Mouse (Mus musculus) lung, postnatal 0 days (tissue): ENCODE data around the gene Crocc2.

Experiments used
- CTCF ChIP-seq: IDR thresholded peaks from 2 replicates; pipeline ENCODE4 v1.5.1; 2016; ENCODE audit warnings: antibody characterized with exemption, mild to moderate bottlenecking
- EP300 ChIP-seq: IDR thresholded peaks from 2 replicates; pipeline ENCODE4 v1.6.1; 2016; ENCODE audit warnings: antibody characterized with exemption, mild to moderate bottlenecking, control low read depth

DNA sequence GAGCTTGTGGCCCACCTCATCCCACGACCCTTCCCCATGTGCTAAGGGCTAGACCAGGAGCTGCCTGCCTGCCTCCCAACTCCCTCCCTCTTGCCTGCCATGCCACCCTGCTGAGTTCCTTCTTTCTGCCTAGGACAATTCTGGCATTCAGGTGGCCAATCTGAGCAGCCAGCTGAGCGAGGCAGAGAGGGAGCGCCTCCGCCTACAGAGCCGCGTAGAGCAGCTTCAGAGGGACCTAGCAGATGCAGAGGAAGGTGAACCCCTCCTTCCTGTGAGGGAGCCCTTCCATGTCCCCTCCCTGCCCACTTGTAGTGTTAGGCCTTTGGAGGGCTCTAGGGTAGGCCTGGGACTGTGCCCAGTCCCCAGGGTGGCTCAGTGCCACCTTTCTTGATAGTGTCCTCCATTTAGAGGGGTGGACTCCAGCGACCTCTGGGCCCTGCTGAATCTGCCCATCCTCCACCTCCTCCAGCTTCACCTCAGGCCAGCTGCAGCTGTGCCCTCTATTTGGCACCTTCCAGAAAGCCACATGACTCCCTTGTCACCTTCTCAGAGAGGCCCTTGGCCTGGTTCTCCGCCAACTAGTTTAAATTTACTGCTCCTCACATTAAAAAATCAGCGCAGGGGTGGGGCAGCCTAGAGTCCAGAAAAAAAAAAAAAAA lies 48.4 kb downstream of the Crocc2 start:
- TF ChIP-seq EP300, result no peak
- no peak for TF ChIP-seq CTCF
